Mouse (Mus musculus) limb, embryonic 14.5 days (tissue): ENCODE results near the gene A030005K14Rik. TPM values are rescaled to one million over a fixed set of nuclear protein-coding genes. Genes with fewer than 3 reads are reported as not detected.

Experiments used
- ATAC-seq: fragments of 200-750 bp; cut with Nextera tagmentation; 2 replicates; pipeline ENCODE4 v1.8.0; 2017; ENCODE audit warnings: low read depth, moderate number of reproducible peaks, moderate TSS enrichment; ENCODE audit not compliant: low FRiP score
- DNase-seq: peaks from one replicate; pipeline ENCODE4 v3.0.0-alpha.2; 2015; ENCODE audit warnings: low spot score
- H3K27ac ChIP-seq: fragments of 300-500 bp; sonication (generic); replicated peaks from 2 replicates; pipeline ENCODE4 v1.5.1; 2014; ENCODE audit warnings: low read depth, mild to moderate bottlenecking, low read length, moderate library complexity, mixed read lengths
- H3K27me3 ChIP-seq: fragments of 300-500 bp; sonication (generic); 2 replicates; pipeline ENCODE4 v1.6.1; 2014; ENCODE audit warnings: low read length, mixed read lengths; ENCODE audit not compliant: control insufficient read depth, insufficient read depth
- H3K36me3 ChIP-seq: fragments of 300-500 bp; sonication (generic); 2 replicates; pipeline ENCODE4 v1.6.1; 2014; ENCODE audit warnings: mild to moderate bottlenecking, low read length, moderate library complexity, mixed read lengths; ENCODE audit not compliant: control insufficient read depth, insufficient read depth
- H3K4me1 ChIP-seq: fragments of 300-500 bp; sonication (generic); 2 replicates; pipeline ENCODE4 v1.6.1; 2014; ENCODE audit warnings: antibody characterized with exemption, low read length, mixed read lengths; ENCODE audit not compliant: control insufficient read depth, insufficient read depth
- H3K4me2 ChIP-seq: fragments of 300-500 bp; sonication (generic); replicated peaks from 2 replicates; pipeline ENCODE4 v1.6.1; 2014; ENCODE audit warnings: low read depth, mild to moderate bottlenecking, low read length, moderate library complexity; ENCODE audit not compliant: severe bottlenecking
- H3K4me3 ChIP-seq: fragments of 300-500 bp; sonication (generic); replicated peaks from 2 replicates; pipeline ENCODE4 v1.5.1; 2014; ENCODE audit warnings: low read length
- H3K9ac ChIP-seq: fragments of 300-500 bp; sonication (generic); 2 replicates; pipeline ENCODE4 v1.6.1; 2014; ENCODE audit warnings: mild to moderate bottlenecking, low read depth, low read length, moderate library complexity; ENCODE audit not compliant: severe bottlenecking
- H3K9me3 ChIP-seq: fragments of 300-500 bp; sonication (generic); 2 replicates; pipeline ENCODE4 v1.6.1; 2016; ENCODE audit warnings: low read length; ENCODE audit not compliant: control insufficient read depth
- POLR2A ChIP-seq: fragments of 200-500 bp; IDR thresholded peaks from 2 replicates; pipeline ENCODE4 v1.8.0; 2012; ENCODE audit warnings: inconsistent platforms, mild to moderate bottlenecking, moderate library complexity, borderline replicate concordance; ENCODE audit not compliant: insufficient read depth, insufficient read length; ENCODE audit errors: extremely low read depth
- WGBS: fragments of 180-500 bp; shearing (Covaris S2); extraction: QIAGEN DNeasy Blood & Tissue Kit; methylation state at CpG from one replicate; pipeline ENCODE4 v1.1.7; 2014; 5-methylcytosine and 5-hydroxymethylcytosine counted together
- polyA plus RNA-seq, 2 experiments: library from polyadenylated mRNA; depleted of rRNA in 1 of 2; stranded (reverse) in 1 of 2; unstranded in 1 of 2; fragments of >200 nt; fragmentation: Nextera tagmentation in 1 of 2; extraction: Ambion mirVana in 1 of 2; gene quantifications; 2 replicates each; pipeline versions ENCODE4 v1.2.1 to v1.2.3; 2012 to 2014

Gene A030005K14Rik
- polyA plus RNA-seq, 2 experiments: not detected

DNA sequence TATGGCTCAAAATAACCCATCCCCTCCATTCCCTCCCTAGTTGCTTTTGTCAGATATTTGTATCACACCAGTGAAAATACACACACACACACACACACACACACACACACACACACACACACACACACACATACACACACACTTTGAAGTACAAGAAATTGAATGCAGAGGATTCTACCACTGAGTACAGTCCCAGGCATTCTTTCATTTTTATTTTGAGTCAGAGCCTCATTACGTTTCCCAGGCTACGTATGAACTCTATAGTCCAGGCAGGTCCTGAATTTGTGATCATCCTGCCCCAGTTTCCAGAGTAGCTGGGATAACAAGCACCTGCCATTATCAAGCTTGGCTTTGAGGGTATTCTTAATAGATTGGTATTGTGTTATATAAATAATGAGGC lies 40.0 kb upstream of the A030005K14Rik start:
- H3K4me3 ChIP-seq: no peak overlapping the region
- H3K27ac ChIP-seq: no peak overlapping the region
- H3K27me3 ChIP-seq: no peaks in the 10 kb centered on the region
- no peak for TF ChIP-seq POLR2A
- no peaks in the 10 kb centered on the region for H3K36me3 ChIP-seq
- DNase-seq (no peak), ATAC-seq (no peak)
- H3K9me3 ChIP-seq: no peaks in the 10 kb centered on the region
- H3K4me1 ChIP-seq: 0 out of 2 replicates have a peak, but pooled peaks cover 3% of the 10 kb centered on the region
- H3K9ac ChIP-seq: no peak overlapping the region
- H3K4me2 ChIP-seq: no peak overlapping the region
- 75% methylated on average over 2 of the region's 2 CpGs for WGBS

DNA sequence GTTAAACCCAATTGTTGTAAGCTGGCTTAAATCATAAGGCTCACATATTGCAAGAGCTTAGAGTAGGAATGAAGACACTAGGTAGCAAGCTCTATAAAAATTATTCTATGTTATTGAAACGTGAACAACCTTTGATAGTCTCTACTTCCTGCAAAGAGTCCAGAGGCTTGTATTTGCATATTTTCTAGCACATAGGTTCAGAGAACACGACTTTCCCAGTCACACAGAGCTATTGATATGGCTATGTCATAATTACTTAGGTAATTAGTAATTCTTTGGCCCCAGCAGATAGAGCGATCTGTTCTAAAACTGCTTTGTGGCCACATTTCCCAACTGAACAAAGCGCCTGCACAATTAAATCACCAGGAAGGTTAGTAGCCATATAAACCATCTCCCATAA lies 37.8 kb upstream of the A030005K14Rik start:
- 42% methylated on average over 4 of the region's 4 CpGs for WGBS
- Histone ChIP-seq H3K4me1 (0 out of 2 replicates have a peak, but pooled peaks cover 2% of the 10 kb centered on the region), H3K9ac (no peak overlapping the region), H3K36me3 (no peaks in the 10 kb centered on the region), H3K9me3 (no peaks in the 10 kb centered on the region), H3K27me3 (no peaks in the 10 kb centered on the region), H3K27ac (no peak overlapping the region), H3K4me3 (no peak overlapping the region), H3K4me2 (no peak overlapping the region)
- peak; percentile 30; the same call in 1 of the 2 replicates for ATAC-seq
- TF ChIP-seq POLR2A: no peak
- DNase-seq: no peak

DNA sequence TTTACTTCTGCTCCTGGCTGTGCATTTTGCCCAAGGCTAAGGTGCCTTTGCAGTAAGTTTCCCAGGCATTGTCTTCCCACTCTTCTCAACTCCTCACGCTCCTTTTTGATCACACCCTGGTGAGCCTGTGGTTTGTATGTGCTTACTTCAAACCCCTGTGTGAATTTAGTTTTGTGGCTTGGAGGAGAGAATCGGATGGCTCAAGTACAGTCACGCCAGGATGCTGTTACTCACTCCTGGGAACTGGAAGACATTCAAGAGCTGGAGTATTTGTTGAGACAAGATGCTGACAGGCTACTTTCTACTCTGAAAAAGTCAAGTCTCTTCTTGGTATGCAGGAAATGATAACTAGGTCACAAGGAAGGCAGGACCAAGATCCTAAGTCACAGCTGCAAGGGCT lies 32.1 kb upstream of the A030005K14Rik start:
- WGBS: 68% methylated on average over 3 of the region's 3 CpGs
- TF ChIP-seq POLR2A: no peak

DNA sequence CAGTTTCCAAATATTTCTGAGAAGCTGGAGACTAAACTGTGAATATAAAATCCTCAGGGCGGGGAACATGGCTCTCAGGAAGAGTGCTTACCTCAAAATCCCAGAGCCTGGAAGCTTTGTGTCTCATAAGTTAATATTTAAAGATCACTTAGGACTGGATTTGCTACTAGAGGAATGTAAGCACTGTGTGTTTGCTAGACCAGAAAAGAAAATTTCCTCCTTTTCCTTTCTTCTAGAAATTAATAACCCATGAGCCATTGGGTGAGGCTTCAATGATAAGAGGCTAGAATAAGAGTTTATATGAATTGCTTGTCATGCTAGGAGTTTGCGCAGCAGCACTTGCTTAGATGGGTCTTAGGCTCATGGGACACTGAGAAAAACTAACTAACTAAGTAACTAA lies 25.6 kb upstream of the A030005K14Rik start:
- ATAC-seq: no peak
- no peak for DNase-seq
- WGBS: 87% methylated on average over 2 of the region's 2 CpGs
- H3K9ac ChIP-seq: no peak overlapping the region
- H3K4me2 ChIP-seq: no peak overlapping the region
- no peak overlapping the region for H3K4me3 ChIP-seq
- H3K9me3 ChIP-seq: no peaks in the 10 kb centered on the region
- no peaks in the 10 kb centered on the region for H3K36me3 ChIP-seq
- H3K4me1 ChIP-seq: no peaks in the 10 kb centered on the region
- H3K27ac ChIP-seq: no peak overlapping the region
- TF ChIP-seq POLR2A: no peak
- H3K27me3 ChIP-seq: no peaks in the 10 kb centered on the region

More for the DNA sequence above, 32.1 kb upstream of the A030005K14Rik start:
- Histone ChIP-seq H3K27me3 (no peaks in the 10 kb centered on the region), H3K36me3 (no peaks in the 10 kb centered on the region), H3K27ac (no peak overlapping the region), H3K4me2 (no peak overlapping the region), H3K9ac (no peak overlapping the region), H3K4me3 (no peak overlapping the region), H3K9me3 (no peaks in the 10 kb centered on the region), H3K4me1 (no peaks in the 10 kb centered on the region)
- no peak for DNase-seq
- no peak for ATAC-seq

DNA sequence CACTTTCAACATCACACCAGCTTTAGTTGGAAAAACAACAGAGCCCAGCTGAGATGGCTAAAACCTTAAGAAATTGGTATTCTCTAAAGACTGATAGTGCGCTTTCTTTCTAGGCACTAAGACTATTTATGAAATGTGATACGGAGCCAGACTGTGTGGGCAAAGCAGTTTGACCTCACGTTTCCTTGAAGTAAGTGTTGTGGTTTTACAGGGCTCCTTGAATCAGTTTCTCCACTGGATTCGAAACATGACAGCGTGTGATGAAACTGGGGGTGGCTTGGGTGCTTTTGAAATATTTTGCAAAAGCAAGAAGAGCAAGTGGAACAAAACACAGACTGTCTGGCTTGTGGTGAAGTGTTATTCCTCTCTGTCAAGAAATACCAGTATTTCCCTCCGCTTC lies 17.8 kb upstream of the A030005K14Rik start:
- H3K27ac ChIP-seq: no peak overlapping the region
- no peak for ATAC-seq
- DNase-seq: no peak
- no peaks in the 10 kb centered on the region for H3K9me3 ChIP-seq
- H3K4me1 ChIP-seq: no peaks in the 10 kb centered on the region
- H3K9ac ChIP-seq: no peak overlapping the region
- no peak for TF ChIP-seq POLR2A
- no peaks in the 10 kb centered on the region for H3K27me3 ChIP-seq
- H3K4me3 ChIP-seq: no peak overlapping the region
- H3K4me2 ChIP-seq: no peak overlapping the region
- 72% methylated on average over 6 of the region's 6 CpGs for WGBS
- H3K36me3 ChIP-seq: no peaks in the 10 kb centered on the region
